Mouse (Mus musculus) embryonic facial prominence, embryonic 15.5 days (tissue): ENCODE data around the gene 4632433K11Rik. TPM values are rescaled to one million over a fixed set of nuclear protein-coding genes. Genes with fewer than 3 reads are reported as not detected.
A peak's percentile ranks its signal among the peaks of the same experiment; 100 is the strongest.

Source experiments
- ATAC-seq: fragments of 200-750 bp; cut with Nextera tagmentation; 2 replicates; pipeline ENCODE4 v1.8.0; 2017; ENCODE audit warnings: low read depth, moderate TSS enrichment; ENCODE audit not compliant: insufficient number of reproducible peaks, low FRiP score, low TSS enrichment
- H3K27ac ChIP-seq: fragments of 300-500 bp; sonication (generic); replicated peaks from 2 replicates; pipeline ENCODE4 v1.5.1; 2015; ENCODE audit warnings: mild to moderate bottlenecking, inconsistent platforms
- H3K27me3 ChIP-seq: fragments of 300-500 bp; sonication (generic); 2 replicates; pipeline ENCODE4 v1.6.1; 2015; ENCODE audit warnings: inconsistent platforms
- H3K36me3 ChIP-seq: fragments of 300-500 bp; sonication (generic); 2 replicates; pipeline ENCODE4 v1.6.1; 2015; ENCODE audit warnings: mild to moderate bottlenecking, inconsistent platforms
- H3K4me1 ChIP-seq: fragments of 300-500 bp; sonication (generic); 2 replicates; pipeline ENCODE4 v1.6.1; 2015; ENCODE audit warnings: inconsistent platforms
- H3K4me2 ChIP-seq: fragments of 300-500 bp; sonication (generic); replicated peaks from 2 replicates; pipeline ENCODE4 v1.6.1; 2015; ENCODE audit warnings: mild to moderate bottlenecking, inconsistent platforms
- H3K4me3 ChIP-seq: fragments of 300-500 bp; sonication (generic); replicated peaks from 2 replicates; pipeline ENCODE4 v1.5.1; 2015; ENCODE audit warnings: mild to moderate bottlenecking, inconsistent platforms
- H3K9ac ChIP-seq: fragments of 300-500 bp; sonication (generic); 2 replicates; pipeline ENCODE4 v1.6.1; 2015; ENCODE audit warnings: inconsistent platforms
- H3K9me3 ChIP-seq: fragments of 300-500 bp; sonication (generic); replicated peaks from 2 replicates; pipeline ENCODE4 v1.6.1; 2016; ENCODE audit warnings: inconsistent platforms
- WGBS: fragments of 180-500 bp; shearing (Covaris S2); methylation state at CpG from one replicate; pipeline ENCODE4 v1.1.7; 2015; 5-methylcytosine and 5-hydroxymethylcytosine counted together
- polyA plus RNA-seq: library from polyadenylated mRNA; unstranded; fragments of >200 nt; fragmentation: Nextera tagmentation; extraction: Ambion mirVana; gene quantifications from 2 replicates; pipeline ENCODE4 v1.2.1, GENCODE M21; 2015

4632433K11Rik gene
- polyA plus RNA-seq, 1 experiment from 2014 or later = not detected

- Histone ChIP-seq H3K4me1 (peaks cover 23% of the 10 kb centered on the region), H3K27me3 (no peaks in the 10 kb centered on the region), H3K27ac (peak overlapping the region; percentile 98; the same call in 1 of the 2 replicates), H3K4me2 (peak overlapping the region; percentile 66), H3K4me3 (peak overlapping the region; percentile 89), H3K9ac (peak overlapping the region; percentile 89), H3K36me3 (peaks cover 56% of the 10 kb centered on the region), H3K9me3 (no peaks in the 10 kb centered on the region)
- no peak for ATAC-seq
- WGBS = 46% methylated on average over 5 of the region's 5 CpGs
These were observed 12.7 kb upstream of the 4632433K11Rik start for GRCm38 (mm10) chr7:5021197-5021596.

GRCm38 (mm10) chr7:5029543-5029942 lies 4.4 kb upstream of the 4632433K11Rik start:
- no peak overlapping the region for H3K4me2 ChIP-seq
- H3K4me1 ChIP-seq = no peaks in the 10 kb centered on the region
- no peak for ATAC-seq
- no peaks in the 10 kb centered on the region for H3K27me3 ChIP-seq
- H3K27ac ChIP-seq = no peak overlapping the region
- WGBS = 96% methylated on average over 22 of the region's 22 CpGs
- peaks cover 33% of the 10 kb centered on the region for H3K9me3 ChIP-seq
- no peak overlapping the region for H3K4me3 ChIP-seq
- H3K9ac ChIP-seq = no peak overlapping the region
- H3K36me3 ChIP-seq = peaks cover 95% of the 10 kb centered on the region

GRCm38 (mm10) chr7:5029946-5030345 lies 4.0 kb upstream of the 4632433K11Rik start:
- peaks cover 33% of the 10 kb centered on the region for H3K9me3 ChIP-seq
- WGBS = 92% methylated on average over 21 of the region's 21 CpGs

GRCm38 (mm10) chr7:5030554-5031275 lies 3.2 kb upstream of the 4632433K11Rik start:
- Histone ChIP-seq H3K9ac (no peak overlapping the region), H3K9me3 (peaks cover 33% of the 10 kb centered on the region), H3K4me3 (no peak overlapping the region), H3K4me2 (no peak overlapping the region), H3K4me1 (no peaks in the 10 kb centered on the region), H3K36me3 (peaks cover 95% of the 10 kb centered on the region), H3K27ac (no peak overlapping the region), H3K27me3 (no peaks in the 10 kb centered on the region)
- 87% methylated on average over 63 of the region's 63 CpGs for WGBS
- ATAC-seq = no peak

More at GRCm38 (mm10) chr7:5029946-5030345, 4.0 kb upstream of the 4632433K11Rik start:
- H3K9ac ChIP-seq = no peak overlapping the region
- no peak for ATAC-seq
- no peaks in the 10 kb centered on the region for H3K27me3 ChIP-seq
- H3K4me3 ChIP-seq = no peak overlapping the region
- peaks cover 95% of the 10 kb centered on the region for H3K36me3 ChIP-seq
- no peak overlapping the region for H3K4me2 ChIP-seq
- H3K4me1 ChIP-seq = no peaks in the 10 kb centered on the region
- H3K27ac ChIP-seq = no peak overlapping the region

GRCm38 (mm10) chr7:5031496-5031895 lies 2.4 kb upstream of the 4632433K11Rik start:
- Histone ChIP-seq H3K36me3 (peaks cover 93% of the 10 kb centered on the region), H3K9ac (no peak overlapping the region), H3K4me2 (no peak overlapping the region), H3K4me3 (no peak overlapping the region), H3K27ac (no peak overlapping the region), H3K4me1 (no peaks in the 10 kb centered on the region), H3K27me3 (no peaks in the 10 kb centered on the region), H3K9me3 (peaks cover 36% of the 10 kb centered on the region)
- ATAC-seq = no peak
- 81% methylated on average over 46 of the region's 46 CpGs for WGBS

GRCm38 (mm10) chr7:5035628-5036027 lies 1.7 kb downstream of the 4632433K11Rik start:
- Histone ChIP-seq H3K36me3 (peaks cover 57% of the 10 kb centered on the region), H3K27ac (no peak overlapping the region), H3K9ac (no peak overlapping the region), H3K4me2 (no peak overlapping the region), H3K4me3 (no peak overlapping the region), H3K27me3 (no peaks in the 10 kb centered on the region), H3K9me3 (peaks cover 21% of the 10 kb centered on the region), H3K4me1 (peaks cover 4% of the 10 kb centered on the region; the same call in 1 of the 2 replicates)
- 96% methylated on average over 17 of the region's 17 CpGs for WGBS
- ATAC-seq = no peak

GRCm38 (mm10) chr7:5036136-5036535 lies 2.2 kb downstream of the 4632433K11Rik start:
- Histone ChIP-seq H3K36me3 (peaks cover 52% of the 10 kb centered on the region), H3K4me2 (no peak overlapping the region), H3K27ac (no peak overlapping the region), H3K4me3 (no peak overlapping the region), H3K9ac (no peak overlapping the region), H3K4me1 (peaks cover 4% of the 10 kb centered on the region; the same call in 1 of the 2 replicates), H3K27me3 (no peaks in the 10 kb centered on the region), H3K9me3 (peaks cover 16% of the 10 kb centered on the region)
- ATAC-seq = no peak
- 94% methylated on average over 9 of the region's 9 CpGs for WGBS

GRCm38 (mm10) chr7:5037026-5037425 lies 3.1 kb downstream of the 4632433K11Rik start:
- no peak overlapping the region for H3K4me2 ChIP-seq
- 92% methylated on average over 7 of the region's 7 CpGs for WGBS

GRCm38 (mm10) chr7:5037467-5037866 lies 3.5 kb downstream of the 4632433K11Rik start:
- H3K36me3 ChIP-seq = peaks cover 43% of the 10 kb centered on the region

More at GRCm38 (mm10) chr7:5037026-5037425, 3.1 kb downstream of the 4632433K11Rik start:
- H3K9me3 ChIP-seq = peaks cover 7% of the 10 kb centered on the region
- H3K27me3 ChIP-seq = no peaks in the 10 kb centered on the region
- no peak overlapping the region for H3K27ac ChIP-seq
- no peak overlapping the region for H3K4me3 ChIP-seq
- no peak for ATAC-seq
- H3K9ac ChIP-seq = no peak overlapping the region
- H3K36me3 ChIP-seq = peaks cover 48% of the 10 kb centered on the region
- H3K4me1 ChIP-seq = peaks cover 4% of the 10 kb centered on the region; the same call in 1 of the 2 replicates

GRCm38 (mm10) chr7:5038109-5038732 lies 4.3 kb downstream of the 4632433K11Rik start, which contains the start of gene Zfp784:
Gene Zfp784 (minus strand): TSS chr7:5038446.
- Histone ChIP-seq H3K27me3 (no peaks in the 10 kb centered on the region), H3K4me1 (peaks cover 4% of the 10 kb centered on the region; the same call in 1 of the 2 replicates), H3K9ac (peak within 1 kb of the TSS; percentile 49), H3K36me3 (peaks cover 36% of the 10 kb centered on the region), H3K4me3 (peak within 1 kb of the TSS; percentile 59), H3K4me2 (peak within 1 kb of the TSS; percentile 52), H3K27ac (peak within 1 kb of the TSS; percentile 97), H3K9me3 (0 out of 2 replicates have a peak, but pooled peaks cover 4% of the 10 kb centered on the region)
- ATAC-seq = peak; percentile 95
- under 1% methylated on average over 48 of the region's 48 CpGs for WGBS

More at GRCm38 (mm10) chr7:5037467-5037866, 3.5 kb downstream of the 4632433K11Rik start:
- H3K9ac ChIP-seq = no peak overlapping the region
- WGBS = 89% methylated on average over 8 of the region's 8 CpGs
- peaks cover 4% of the 10 kb centered on the region; the same call in 1 of the 2 replicates for H3K4me1 ChIP-seq
- peak overlapping the region; percentile 59 for H3K4me3 ChIP-seq
- peak overlapping the region; percentile 97 for H3K27ac ChIP-seq
- ATAC-seq = no peak
- H3K9me3 ChIP-seq = 0 out of 2 replicates have a peak, but pooled peaks cover 4% of the 10 kb centered on the region
- peak overlapping the region; percentile 52 for H3K4me2 ChIP-seq
- no peaks in the 10 kb centered on the region for H3K27me3 ChIP-seq

- Histone ChIP-seq H3K4me2 (peak overlapping the region; percentile 52), H3K27ac (peak overlapping the region; percentile 97), H3K9me3 (0 out of 2 replicates have a peak, but pooled peaks cover 4% of the 10 kb centered on the region), H3K27me3 (no peaks in the 10 kb centered on the region), H3K4me3 (peak overlapping the region; percentile 59), H3K9ac (peak overlapping the region; percentile 49), H3K4me1 (peaks cover 4% of the 10 kb centered on the region; the same call in 1 of the 2 replicates), H3K36me3 (peaks cover 28% of the 10 kb centered on the region)
- 30% methylated on average over 5 of the region's 5 CpGs for WGBS
- no peak for ATAC-seq
These were observed 5.0 kb downstream of the 4632433K11Rik start for GRCm38 (mm10) chr7:5038940-5039339.
